Mouse (Mus musculus) stomach, embryonic 15.5 days (tissue): ENCODE measurements around the gene F2rl2. TPM values are rescaled to one million over a fixed set of nuclear protein-coding genes. Genes with fewer than 3 reads are reported as not detected.

Source experiments
- ATAC-seq: fragments of 200-750 bp; cut with Nextera tagmentation; 2 replicates; pipeline ENCODE4 v1.8.0; 2017; ENCODE audit warnings: low read depth, moderate number of reproducible peaks, moderate TSS enrichment; ENCODE audit not compliant: insufficient read depth, low FRiP score
- H3K27ac ChIP-seq: fragments of 300-500 bp; sonication (generic); 2 replicates; pipeline ENCODE4 v1.5.1; 2015; ENCODE audit warnings: mild to moderate bottlenecking, inconsistent platforms
- H3K27me3 ChIP-seq: fragments of 300-500 bp; sonication (generic); replicated peaks from 2 replicates; pipeline ENCODE4 v1.6.1; 2015; ENCODE audit warnings: inconsistent platforms
- H3K36me3 ChIP-seq: fragments of 300-500 bp; sonication (generic); 2 replicates; pipeline ENCODE4 v1.6.1; 2015; ENCODE audit warnings: inconsistent platforms
- H3K4me1 ChIP-seq: fragments of 300-500 bp; sonication (generic); 2 replicates; pipeline ENCODE4 v1.6.1; 2015; ENCODE audit warnings: inconsistent platforms
- H3K4me2 ChIP-seq: fragments of 300-500 bp; sonication (generic); 2 replicates; pipeline ENCODE4 v1.6.1; 2015; ENCODE audit warnings: mild to moderate bottlenecking, inconsistent platforms
- H3K4me3 ChIP-seq: fragments of 300-500 bp; sonication (generic); replicated peaks from 2 replicates; pipeline ENCODE4 v1.5.1; 2015; ENCODE audit warnings: inconsistent platforms
- H3K9ac ChIP-seq: fragments of 300-500 bp; sonication (generic); 2 replicates; pipeline ENCODE4 v1.6.1; 2015; ENCODE audit warnings: inconsistent platforms
- H3K9me3 ChIP-seq: fragments of 300-500 bp; sonication (generic); 2 replicates; pipeline ENCODE4 v1.6.1; 2016; ENCODE audit warnings: inconsistent platforms
- WGBS: fragments of 180-500 bp; shearing (Covaris S2); methylation state at CpG from one replicate; pipeline ENCODE4 v1.1.7; 2015; 5-methylcytosine and 5-hydroxymethylcytosine counted together
- polyA plus RNA-seq: library from polyadenylated mRNA; unstranded; fragments of >200 nt; fragmentation: Nextera tagmentation; extraction: Ambion mirVana; gene quantifications from 2 replicates; pipeline ENCODE4 v1.2.1, GENCODE M21; 2015

Gene F2rl2
- polyA plus RNA-seq, 1 experiment from 2014 or later: 0.42 TPM

DNA sequence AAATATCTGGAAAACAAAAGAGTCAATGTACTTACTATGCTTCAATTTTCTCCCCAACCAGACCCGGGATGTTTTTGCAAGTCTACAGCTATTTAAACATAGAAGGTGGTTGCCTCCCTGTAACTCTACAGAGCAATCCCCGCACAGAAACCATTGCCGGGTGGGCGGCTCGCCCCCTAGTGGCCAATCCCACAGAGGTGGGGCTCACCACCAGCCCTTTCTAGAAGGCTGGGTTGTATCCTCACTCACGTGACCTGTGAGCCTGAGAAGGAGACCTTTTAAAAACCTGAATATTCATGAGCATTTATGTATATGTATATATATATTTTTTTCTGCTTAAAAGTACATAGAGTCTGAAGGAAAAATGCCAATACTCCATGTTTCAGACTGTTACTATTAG lies 49.9 kb downstream of the F2rl2 start:
- Histone ChIP-seq H3K4me1 (peaks cover 10% of the 10 kb centered on the region; the same call in 1 of the 2 replicates), H3K9ac (no peak overlapping the region), H3K27ac (peak overlapping the region; percentile 71; the same call in 1 of the 2 replicates), H3K9me3 (no peaks in the 10 kb centered on the region), H3K27me3 (no peaks in the 10 kb centered on the region), H3K36me3 (no peaks in the 10 kb centered on the region), H3K4me3 (no peak overlapping the region), H3K4me2 (no peak overlapping the region)
- peak; percentile 47; the same call in 1 of the 2 replicates for ATAC-seq
- 9% methylated on average over 6 of the region's 6 CpGs for WGBS

DNA sequence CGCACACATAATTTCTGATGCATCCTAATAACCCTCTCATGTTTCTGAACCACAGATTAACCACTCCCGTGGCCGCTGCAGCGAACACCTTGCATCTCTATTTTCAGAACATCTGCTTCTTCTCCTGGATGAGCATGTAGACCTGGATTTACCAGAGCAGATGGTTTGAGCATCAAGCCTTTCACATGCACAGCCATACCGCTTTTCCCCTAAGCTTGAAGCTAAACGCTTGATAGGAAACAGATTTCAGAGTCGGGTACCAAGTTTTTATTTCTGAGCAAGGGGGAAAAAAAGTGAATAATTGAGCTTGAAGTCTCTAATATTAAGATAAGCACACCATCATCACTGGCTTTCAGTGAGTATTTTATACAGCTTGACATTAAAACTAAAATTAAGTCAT lies 50.4 kb downstream of the F2rl2 start:
- ATAC-seq: no peak
- no peak overlapping the region for H3K4me3 ChIP-seq
- peaks cover 10% of the 10 kb centered on the region; the same call in 1 of the 2 replicates for H3K4me1 ChIP-seq
- no peaks in the 10 kb centered on the region for H3K36me3 ChIP-seq
- no peaks in the 10 kb centered on the region for H3K27me3 ChIP-seq
- H3K4me2 ChIP-seq: no peak overlapping the region
- no peaks in the 10 kb centered on the region for H3K9me3 ChIP-seq
- peak overlapping the region; percentile 49; the same call in 1 of the 2 replicates for H3K27ac ChIP-seq
- no peak overlapping the region for H3K9ac ChIP-seq
- WGBS: 54% methylated on average over 7 of the region's 7 CpGs

DNA sequence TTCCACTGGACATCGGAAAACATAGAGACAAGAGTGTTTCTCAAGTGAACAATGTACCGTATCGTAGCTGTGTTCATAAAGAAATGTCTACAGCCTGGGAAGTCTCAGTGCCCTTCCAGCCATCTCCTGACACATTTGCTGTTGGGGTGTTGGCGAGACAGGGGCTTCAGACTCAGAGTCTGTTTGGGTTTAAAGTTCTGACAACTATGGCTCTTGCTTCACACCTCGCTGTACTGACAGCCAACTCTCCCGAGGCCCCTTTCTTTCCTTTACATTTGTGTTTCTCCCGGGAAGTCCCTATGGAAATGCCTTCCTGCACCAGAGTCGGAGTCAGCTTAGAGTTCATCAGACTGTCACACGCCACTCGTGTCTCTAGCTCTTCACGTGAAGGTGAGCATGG lies 50.9 kb downstream of the F2rl2 start:
- H3K27ac ChIP-seq: peak overlapping the region; percentile 49; the same call in 1 of the 2 replicates
- WGBS: 65% methylated on average over 11 of the region's 11 CpGs

More for the DNA sequence above, 50.9 kb downstream of the F2rl2 start:
- no peak for ATAC-seq
- Histone ChIP-seq H3K9me3 (no peaks in the 10 kb centered on the region), H3K4me2 (no peak overlapping the region), H3K4me1 (peaks cover 7% of the 10 kb centered on the region; the same call in 1 of the 2 replicates), H3K27me3 (no peaks in the 10 kb centered on the region), H3K36me3 (no peaks in the 10 kb centered on the region), H3K4me3 (no peak overlapping the region), H3K9ac (no peak overlapping the region)

Other genes with a start within 250 kb of the F2rl2 start
- not detected in 2 replicates for gene S100z, start 218.1 kb upstream of the F2rl2 start, polyA plus RNA-seq
- gene F2rl1, start 171.6 kb upstream of the F2rl2 start, polyA plus RNA-seq: 11.4 and 12.6 TPM in 2 replicates
- gene F2r, start 78.4 kb upstream of the F2rl2 start, polyA plus RNA-seq: 67.5 and 68.7 TPM in 2 replicates
- gene Iqgap2, start 195.1 kb downstream of the F2rl2 start, polyA plus RNA-seq: 20.3 and 20.9 TPM in 2 replicates